Mouse (Mus musculus) liver, embryonic 13.5 days (tissue): Measurements from ENCODE around the gene Galnt9. TPM values are rescaled to one million over a fixed set of nuclear protein-coding genes. Genes with fewer than 3 reads are reported as not detected.
A peak's percentile ranks its signal among the peaks of the same experiment; 100 is the strongest.

Source experiments
- ATAC-seq: fragments of 200-750 bp; cut with Nextera tagmentation; 2 replicates; pipeline ENCODE4 v1.8.0; 2017; ENCODE audit warnings: low read depth, mild to moderate bottlenecking, moderate number of reproducible peaks, moderate library complexity
- DNase-seq: peaks from one replicate; pipeline ENCODE4 v3.0.0; 2022
- H3K27ac ChIP-seq: fragments of 300-500 bp; sonication (generic); 2 replicates; pipeline ENCODE4 v1.5.1; 2015; ENCODE audit warnings: moderate library complexity, mild to moderate bottlenecking, inconsistent platforms
- H3K27me3 ChIP-seq: fragments of 300-500 bp; sonication (generic); 2 replicates; pipeline ENCODE4 v1.6.1; 2015; ENCODE audit warnings: mild to moderate bottlenecking, inconsistent platforms
- H3K36me3 ChIP-seq: fragments of 300-500 bp; sonication (generic); 2 replicates; pipeline ENCODE4 v1.6.1; 2015; ENCODE audit warnings: mild to moderate bottlenecking, inconsistent platforms
- H3K4me1 ChIP-seq: fragments of 300-500 bp; sonication (generic); replicated peaks from 2 replicates; pipeline ENCODE4 v1.6.1; 2015; ENCODE audit warnings: inconsistent platforms
- H3K4me2 ChIP-seq: fragments of 300-500 bp; sonication (generic); 2 replicates; pipeline ENCODE4 v1.6.1; 2015; ENCODE audit warnings: inconsistent platforms, mild to moderate bottlenecking, moderate library complexity
- H3K4me3 ChIP-seq: fragments of 300-500 bp; sonication (generic); replicated peaks from 2 replicates; pipeline ENCODE4 v1.5.1; 2015; ENCODE audit warnings: mild to moderate bottlenecking, inconsistent platforms
- H3K9ac ChIP-seq: fragments of 300-500 bp; sonication (generic); 2 replicates; pipeline ENCODE4 v1.6.1; 2015; ENCODE audit warnings: mild to moderate bottlenecking, inconsistent platforms
- H3K9me3 ChIP-seq: fragments of 300-500 bp; sonication (generic); replicated peaks from 2 replicates; pipeline ENCODE4 v1.6.1; 2016; ENCODE audit warnings: inconsistent platforms
- WGBS: fragments of 180-500 bp; shearing (Covaris S2); methylation state at CpG from one replicate; pipeline ENCODE4 v1.1.7; 2015; ENCODE audit not compliant: insufficient replicate concordance; 5-methylcytosine and 5-hydroxymethylcytosine counted together
- polyA plus RNA-seq: library from polyadenylated mRNA; unstranded; fragments of >200 nt; fragmentation: Nextera tagmentation; extraction: Ambion mirVana; gene quantifications from 2 replicates; pipeline ENCODE4 v1.2.1, GENCODE M21; 2015

Gene Galnt9
- polyA plus RNA-seq: not detected in 2 replicates

GRCm38 (mm10) chr5:110543951-110544690 is at the start of gene Galnt9:
TSS of gene Galnt9 (plus strand) at chr5:110544355.
- peak; percentile 34; the same call in 1 of the 2 replicates for ATAC-seq
- peaks cover 70% of the 10 kb centered on the region for H3K27me3 ChIP-seq

GRCm38 (mm10) chr5:110494396-110494795 is 49.8 kb upstream of the Galnt9 start:
- Histone ChIP-seq H3K27ac (no peak overlapping the region), H3K9me3 (no peaks in the 10 kb centered on the region), H3K4me3 (no peak overlapping the region), H3K36me3 (no peaks in the 10 kb centered on the region), H3K4me2 (no peak overlapping the region), H3K9ac (no peak overlapping the region), H3K27me3 (peaks cover 8% of the 10 kb centered on the region; the same call in 1 of the 2 replicates), H3K4me1 (peaks cover 6% of the 10 kb centered on the region; the same call in 1 of the 2 replicates)
- WGBS: 50% methylated on average over 4 of the region's 4 CpGs
- no peak for DNase-seq
- no peak for ATAC-seq

More at GRCm38 (mm10) chr5:110543951-110544690, at the start of gene Galnt9:
- Histone ChIP-seq H3K27ac (no peak within 1 kb of the TSS), H3K36me3 (no peaks in the 10 kb centered on the region), H3K9ac (no peak within 1 kb of the TSS), H3K4me2 (peak within 1 kb of the TSS; percentile 42), H3K9me3 (no peaks in the 10 kb centered on the region), H3K4me1 (0 out of 2 replicates have a peak, but pooled peaks cover 5% of the 10 kb centered on the region), H3K4me3 (peak within 1 kb of the TSS; percentile 21)
- peak; percentile 3 for DNase-seq
- 3% methylated on average over 55 of the region's 82 CpGs for WGBS

DNA sequence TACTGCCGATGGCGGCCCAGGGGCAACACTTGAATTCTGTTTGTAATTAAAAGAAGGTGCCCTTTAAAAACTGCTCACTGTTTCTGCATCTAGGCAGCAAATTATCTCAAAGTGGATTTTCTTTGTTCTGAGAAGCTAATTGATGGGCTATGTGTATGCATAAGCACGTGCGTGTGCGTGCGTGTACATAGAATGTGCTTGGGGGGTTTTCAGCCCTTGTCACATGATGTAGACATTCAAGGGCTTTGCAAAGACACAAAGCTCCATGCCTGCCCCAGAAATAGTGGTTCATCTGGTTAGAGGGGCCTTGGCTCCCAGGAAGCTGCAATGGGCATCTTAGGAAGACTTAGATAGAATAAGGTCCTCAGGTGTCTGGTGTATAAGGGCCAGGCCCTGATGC is 49.1 kb upstream of the Galnt9 start:
- DNase-seq (no peak), ATAC-seq (no peak)
- Histone ChIP-seq H3K4me3 (no peak overlapping the region), H3K9me3 (no peaks in the 10 kb centered on the region), H3K36me3 (no peaks in the 10 kb centered on the region), H3K4me1 (no peaks in the 10 kb centered on the region), H3K27ac (no peak overlapping the region), H3K9ac (no peak overlapping the region), H3K27me3 (peaks cover 8% of the 10 kb centered on the region; the same call in 1 of the 2 replicates), H3K4me2 (no peak overlapping the region)
- WGBS: 77% methylated on average over 6 of the region's 6 CpGs

GRCm38 (mm10) chr5:110497556-110497955 is 46.6 kb upstream of the Galnt9 start:
- Histone ChIP-seq H3K27ac (no peak overlapping the region), H3K4me2 (no peak overlapping the region), H3K4me3 (no peak overlapping the region), H3K36me3 (no peaks in the 10 kb centered on the region), H3K9ac (no peak overlapping the region), H3K27me3 (peaks cover 8% of the 10 kb centered on the region; the same call in 1 of the 2 replicates), H3K4me1 (no peaks in the 10 kb centered on the region), H3K9me3 (no peaks in the 10 kb centered on the region)
- no peak for DNase-seq
- ATAC-seq: no peak
- 67% methylated on average over 5 of the region's 5 CpGs for WGBS

DNA sequence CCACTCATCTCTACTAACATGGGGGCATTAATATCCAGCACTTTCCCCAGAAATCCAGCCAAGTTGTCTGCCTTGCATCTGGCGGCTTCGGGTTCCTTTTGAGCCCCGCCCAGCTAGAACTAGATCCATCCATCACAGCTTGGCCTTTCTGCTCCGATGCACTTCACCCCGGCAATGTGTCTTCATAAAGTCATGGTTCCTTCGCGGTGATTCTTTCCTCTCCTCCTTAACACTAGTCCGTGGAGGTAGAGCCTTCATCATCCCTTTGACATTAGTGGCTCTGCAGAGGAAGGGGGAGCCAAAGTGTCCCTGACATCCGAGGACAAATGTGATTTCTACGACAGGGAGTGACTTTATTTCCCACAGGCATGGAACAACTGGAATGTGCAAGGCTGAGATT is 46.1 kb upstream of the Galnt9 start:
- H3K27ac ChIP-seq: no peak overlapping the region
- no peak overlapping the region for H3K9ac ChIP-seq
- no peak overlapping the region for H3K4me2 ChIP-seq
- 53% methylated on average over 10 of the region's 10 CpGs for WGBS
- no peaks in the 10 kb centered on the region for H3K9me3 ChIP-seq
- H3K4me1 ChIP-seq: no peaks in the 10 kb centered on the region
- no peaks in the 10 kb centered on the region for H3K36me3 ChIP-seq
- peaks cover 8% of the 10 kb centered on the region; the same call in 1 of the 2 replicates for H3K27me3 ChIP-seq
- no peak overlapping the region for H3K4me3 ChIP-seq
- ATAC-seq: no peak
- no peak for DNase-seq

DNA sequence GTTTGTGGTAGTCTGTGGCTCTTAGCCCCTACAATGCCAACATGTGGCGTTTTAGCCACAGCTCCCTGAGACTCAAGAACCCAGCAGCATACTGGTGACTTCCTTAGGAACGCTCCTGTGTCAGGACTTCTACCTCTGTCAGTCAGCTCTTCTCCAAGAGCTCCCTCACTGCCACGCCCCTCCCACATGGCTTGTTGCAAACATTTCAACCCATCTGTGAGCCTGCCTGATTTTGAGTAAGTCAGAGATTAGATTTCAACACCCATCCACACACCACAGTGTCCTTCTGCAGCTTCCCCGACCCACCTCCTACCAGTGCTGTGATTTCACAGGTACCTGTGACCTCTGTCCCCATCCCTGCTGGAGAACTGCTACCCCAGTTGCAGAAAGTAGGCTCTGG is 43.9 kb upstream of the Galnt9 start:
- H3K4me2 ChIP-seq: no peak overlapping the region
- no peak for DNase-seq
- H3K4me3 ChIP-seq: no peak overlapping the region
- WGBS: 30% methylated on average over 4 of the region's 4 CpGs
- peaks cover 2% of the 10 kb centered on the region; the same call in 1 of the 2 replicates for H3K27me3 ChIP-seq
- no peaks in the 10 kb centered on the region for H3K4me1 ChIP-seq
- no peak for ATAC-seq
- H3K36me3 ChIP-seq: no peaks in the 10 kb centered on the region
- no peaks in the 10 kb centered on the region for H3K9me3 ChIP-seq
- no peak overlapping the region for H3K9ac ChIP-seq
- H3K27ac ChIP-seq: no peak overlapping the region

GRCm38 (mm10) chr5:110503361-110503760 is 40.8 kb upstream of the Galnt9 start:
- 49% methylated on average over 3 of the region's 3 CpGs for WGBS
- Histone ChIP-seq H3K9ac (no peak overlapping the region), H3K9me3 (no peaks in the 10 kb centered on the region), H3K4me3 (no peak overlapping the region), H3K4me2 (no peak overlapping the region), H3K4me1 (no peaks in the 10 kb centered on the region), H3K27me3 (no peaks in the 10 kb centered on the region), H3K27ac (no peak overlapping the region), H3K36me3 (no peaks in the 10 kb centered on the region)
- DNase-seq (no peak), ATAC-seq (no peak)

DNA sequence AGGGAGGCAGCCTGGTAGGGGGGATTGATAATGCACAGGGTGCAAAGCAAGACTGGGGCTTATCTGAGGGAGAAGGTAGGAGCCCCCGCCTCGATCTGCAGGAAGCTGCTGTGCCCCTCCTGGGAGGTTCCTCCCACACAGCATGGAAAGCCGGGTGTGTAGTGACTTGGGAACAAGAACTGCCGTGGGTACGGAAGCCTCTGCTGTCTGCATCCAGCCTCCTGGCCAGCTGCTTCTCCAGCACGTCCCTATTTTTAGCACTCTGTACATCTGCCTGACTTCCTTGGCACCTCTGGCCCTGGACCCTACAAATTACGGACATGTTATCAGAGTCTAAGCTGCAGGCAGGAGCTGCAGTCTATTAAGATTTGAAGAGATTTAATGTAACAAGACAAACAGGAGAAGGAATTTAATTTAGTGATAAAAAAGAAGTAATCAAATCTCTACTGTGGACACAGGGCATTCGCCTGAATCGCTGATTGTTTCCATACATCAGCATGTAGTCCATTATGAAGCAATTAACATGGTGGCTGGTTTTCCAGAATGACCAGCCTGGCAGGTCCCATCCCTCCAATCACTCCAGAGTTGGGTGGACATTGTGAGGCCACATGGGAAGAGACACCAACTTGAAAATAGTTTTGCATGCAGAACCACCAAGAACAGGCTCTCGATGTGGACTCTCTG is 38.4 kb upstream of the Galnt9 start:
- ATAC-seq: no peak
- H3K9me3 ChIP-seq: no peaks in the 10 kb centered on the region
- H3K4me1 ChIP-seq: no peaks in the 10 kb centered on the region
- H3K4me3 ChIP-seq: no peak overlapping the region
- no peak overlapping the region for H3K9ac ChIP-seq
- DNase-seq: no peak
- H3K27ac ChIP-seq: no peak overlapping the region
- no peaks in the 10 kb centered on the region for H3K36me3 ChIP-seq
- H3K4me2 ChIP-seq: no peak overlapping the region
- no peaks in the 10 kb centered on the region for H3K27me3 ChIP-seq
- 41% methylated on average over 10 of the region's 10 CpGs for WGBS

DNA sequence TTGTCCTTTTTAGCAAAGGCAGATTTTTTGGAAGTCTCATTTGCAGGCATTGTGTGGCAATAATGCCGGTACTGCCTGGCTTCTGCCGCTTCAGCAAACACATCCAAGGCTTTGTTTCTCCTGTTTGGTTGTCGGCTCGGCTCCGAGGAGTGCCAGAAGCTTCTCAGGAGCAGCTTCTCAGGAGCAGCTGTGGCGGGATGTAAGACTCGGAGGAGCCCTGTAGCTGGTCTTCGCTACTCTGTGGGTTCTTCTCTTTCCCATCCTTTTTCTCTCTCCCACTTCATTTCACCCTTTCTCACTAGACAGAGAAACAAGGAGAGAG is 37.9 kb upstream of the Galnt9 start:
- H3K27me3 ChIP-seq: no peaks in the 10 kb centered on the region
- no peak overlapping the region for H3K4me2 ChIP-seq
- H3K36me3 ChIP-seq: no peaks in the 10 kb centered on the region
- no peak for DNase-seq
- no peak overlapping the region for H3K9ac ChIP-seq
- ATAC-seq: no peak
- H3K27ac ChIP-seq: no peak overlapping the region
- no peaks in the 10 kb centered on the region for H3K4me1 ChIP-seq
- WGBS: 65% methylated on average over 8 of the region's 8 CpGs
- H3K4me3 ChIP-seq: no peak overlapping the region
- H3K9me3 ChIP-seq: no peaks in the 10 kb centered on the region

GRCm38 (mm10) chr5:110506856-110507255 is 37.3 kb upstream of the Galnt9 start:
- Histone ChIP-seq H3K9ac (no peak overlapping the region), H3K4me2 (no peak overlapping the region), H3K36me3 (no peaks in the 10 kb centered on the region), H3K9me3 (no peaks in the 10 kb centered on the region), H3K27ac (no peak overlapping the region), H3K4me1 (no peaks in the 10 kb centered on the region), H3K4me3 (no peak overlapping the region), H3K27me3 (no peaks in the 10 kb centered on the region)
- DNase-seq: no peak
- WGBS: 51% methylated on average over 3 of the region's 3 CpGs
- ATAC-seq: no peak

DNA sequence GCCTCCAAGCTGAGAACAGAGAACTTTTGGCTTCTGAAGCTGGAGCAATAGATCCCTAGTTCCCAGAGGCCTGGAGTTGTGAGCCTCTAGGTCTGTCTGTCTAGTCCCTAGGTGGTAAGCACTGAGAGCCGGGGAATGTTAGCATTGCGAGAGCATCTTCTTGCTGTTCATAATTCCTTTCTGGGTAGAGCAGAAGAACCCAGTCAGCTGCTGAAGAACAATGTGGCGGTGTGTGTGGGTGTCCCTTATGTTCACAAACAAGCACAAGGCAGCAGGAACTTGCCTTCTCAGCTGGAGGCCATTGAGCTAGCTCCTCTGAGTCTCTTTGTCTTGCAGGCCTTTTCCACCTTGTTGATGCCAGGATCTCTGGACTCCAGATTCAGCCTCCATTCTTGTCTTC is 36.2 kb upstream of the Galnt9 start:
- Histone ChIP-seq H3K9ac (no peak overlapping the region), H3K27me3 (no peaks in the 10 kb centered on the region), H3K27ac (no peak overlapping the region), H3K9me3 (no peaks in the 10 kb centered on the region), H3K4me3 (no peak overlapping the region), H3K36me3 (no peaks in the 10 kb centered on the region), H3K4me2 (no peak overlapping the region), H3K4me1 (no peaks in the 10 kb centered on the region)
- 72% methylated on average over 3 of the region's 3 CpGs for WGBS
- DNase-seq (no peak), ATAC-seq (no peak)
